Mouse (Mus musculus): ENCODE measurements around the gene 4930579F01Rik. TPM values are rescaled to one million over a fixed set of nuclear protein-coding genes. Genes with fewer than 3 reads are reported as not detected.

4930579F01Rik gene
- total and polyA plus RNA-seq, 3 experiments, result not detected

DNA sequence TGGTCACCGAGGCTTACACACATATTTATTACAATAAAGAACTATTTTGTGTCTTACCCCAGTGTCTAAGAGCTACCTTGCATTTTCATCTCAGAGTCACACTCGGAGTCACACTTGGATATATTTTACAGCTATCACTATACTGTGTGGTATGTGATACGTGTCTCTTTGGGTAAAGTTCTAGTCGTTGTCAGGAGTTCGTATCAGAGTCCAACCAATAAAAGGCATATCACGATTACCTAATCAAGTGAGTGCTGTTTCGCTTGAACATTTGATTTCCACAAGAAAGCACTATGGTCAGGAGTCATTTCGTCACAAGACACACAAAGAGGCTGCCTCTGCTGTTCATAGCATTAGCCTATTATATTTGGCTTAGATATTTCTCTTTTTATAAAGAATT is 60.2 kb downstream of the 4930579F01Rik start:
- no peaks in the 10 kb centered on the region for H3K79me2 ChIP-seq (replicated peaks; ENCODE audit: control insufficient read depth, extremely low read depth, insufficient read depth, poor library complexity, severe bottlenecking)
- H3K9me3 ChIP-seq (replicated peaks; ENCODE audit: low read length), result peaks cover 4% of the 10 kb centered on the region
- H3K27ac ChIP-seq (ENCODE audit: insufficient read depth, low read depth), result no peak overlapping the region
- H3K27me3 ChIP-seq (replicated peaks), result no peaks in the 10 kb centered on the region
- in situ Hi-C loops (cut with MboI; ENCODE audit: low pct_ligation_motif_present, low pct_unique_long_range_greater_than_20kb, low sequenced_read_pairs) (loop anchor here (5.0 kb wide), 1 partner anchor 66 kb away; the partner anchor contains the start of genes 1110002E22Rik and Gm5105), dilution Hi-C loops (cut with MboI; ENCODE audit: extremely low pct_ligation_motif_present, extremely low pct_unique_long_range_greater_than_20kb, low sequenced_read_pairs) (loop anchor here (25.0 kb wide), 1 partner anchor 346 kb away; no protein-coding TSS in a partner anchor)
- no peak overlapping the region for H3K4me2 ChIP-seq (ENCODE audit: insufficient read depth, low read depth, poor library complexity, severe bottlenecking)
- no peak overlapping the region for H3K9ac ChIP-seq (ENCODE audit: insufficient read depth, low read depth)
- no peak for TF ChIP-seq UBTF (IDR thresholded peaks at IDR 0.05; ENCODE audit: low read depth, low read length)
- no peak for TF ChIP-seq USF1 (IDR thresholded peaks at IDR 0.05; ENCODE audit: low read depth, low read length)
- TF ChIP-seq RCOR1 (conservative IDR thresholded peaks at IDR 0.05; ENCODE audit: low read depth, low read length), result no peak
- no peak for TF ChIP-seq MAZ (IDR thresholded peaks at IDR 0.05; ENCODE audit: low read depth, low read length)
- no peak for TF ChIP-seq SIN3A (IDR thresholded peaks at IDR 0.05; ENCODE audit: low read length)
- TF ChIP-seq RAD21 (IDR thresholded peaks at IDR 0.05; ENCODE audit: low read depth, low read length), result no peak
- TF ChIP-seq ZKSCAN1 (IDR thresholded peaks at IDR 0.05; ENCODE audit: borderline replicate concordance, low read depth, low read length), result no peak
- TF ChIP-seq MEF2A (IDR thresholded peaks at IDR 0.05; ENCODE audit: borderline replicate concordance, low read depth, low read length), result no peak
- no peak for TF ChIP-seq JUND (conservative IDR thresholded peaks at IDR 0.05; ENCODE audit: low read depth, low read length)
- TF ChIP-seq ZC3H11A (IDR thresholded peaks at IDR 0.05; ENCODE audit: low read depth, low read length), result no peak
- TF ChIP-seq ETS1 (conservative IDR thresholded peaks at IDR 0.05; ENCODE audit: low read depth, low read length), result no peak
- TF ChIP-seq IRF4 (IDR thresholded peaks at IDR 0.05; ENCODE audit: low read depth, low read length), result no peak
- no peak for TF ChIP-seq ELF1 (IDR thresholded peaks at IDR 0.05; ENCODE audit: low read depth, low read length)
- no peak for TF ChIP-seq CHD2 (IDR thresholded peaks at IDR 0.05; ENCODE audit: low read length)
- no peak for TF ChIP-seq CTCF (conservative IDR thresholded peaks at IDR 0.05 in 1 of 2, IDR thresholded peaks at IDR 0.05 in 1 of 2; ENCODE audit: low read depth in 2 of 2, low read length in 2 of 2)
- no peak for DNase-seq (ENCODE audit: extremely low read depth)
- peaks cover 0 to 7% of the 10 kb centered on the region in 2 experiments for H3K36me3 ChIP-seq (replicated peaks in 1 of 2; ENCODE audit: control insufficient read depth in 1 of 2, insufficient read depth in 1 of 2, low read length in 1 of 2)
- H3K4me3 ChIP-seq (replicated peaks in 1 of 3; ENCODE audit: low read depth in 2 of 3, low read length in 2 of 3, poor library complexity in 1 of 3), result no peak overlapping the region
- H3K4me1 ChIP-seq (ENCODE audit: control insufficient read depth in 1 of 2, insufficient read depth in 2 of 2), result peaks cover 2 to 9% of the 10 kb centered on the region in 2 experiments; a peak in 1 of 4 replicates

DNA sequence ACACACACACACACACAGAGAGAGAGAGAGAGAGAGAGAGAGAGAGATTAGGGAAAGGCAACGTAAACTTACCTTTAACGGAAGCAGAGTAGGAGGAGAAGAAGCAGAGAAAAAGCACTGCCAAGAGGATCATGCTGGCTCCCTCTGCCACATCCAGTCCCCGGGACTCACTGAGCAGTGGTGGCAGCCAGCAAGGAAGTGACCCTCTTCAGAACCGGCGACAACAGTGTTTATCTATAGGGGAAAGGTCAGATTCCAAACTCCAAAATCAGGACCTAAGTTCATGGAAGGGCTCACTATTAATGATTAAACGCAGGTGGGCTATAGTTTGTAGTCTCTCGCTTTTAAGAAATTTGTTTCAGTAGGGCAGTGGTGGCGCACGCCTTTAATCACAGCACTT is 62.5 kb downstream of the 4930579F01Rik start:
- Histone ChIP-seq H3K9ac (ENCODE audit: insufficient read depth, low read depth) (no peak overlapping the region), H3K36me3 (replicated peaks in 1 of 2; ENCODE audit: control insufficient read depth in 1 of 2, insufficient read depth in 1 of 2, low read length in 1 of 2) (peaks cover 0 to 2% of the 10 kb centered on the region in 2 experiments), H3K27ac (ENCODE audit: insufficient read depth, low read depth) (no peak overlapping the region), H3K4me2 (ENCODE audit: insufficient read depth, low read depth, poor library complexity, severe bottlenecking) (no peak overlapping the region), H3K79me2 (replicated peaks; ENCODE audit: control insufficient read depth, extremely low read depth, insufficient read depth, poor library complexity, severe bottlenecking) (no peaks in the 10 kb centered on the region), H3K9me3 (replicated peaks; ENCODE audit: low read length) (no peaks in the 10 kb centered on the region), H3K4me1 (ENCODE audit: control insufficient read depth in 1 of 2, insufficient read depth in 2 of 2) (peaks cover 2 to 9% of the 10 kb centered on the region in 2 experiments; a peak in 1 of 4 replicates), H3K27me3 (replicated peaks) (no peaks in the 10 kb centered on the region), H3K4me3 (replicated peaks in 1 of 3; ENCODE audit: low read depth in 2 of 3, low read length in 2 of 3, poor library complexity in 1 of 3) (no peak overlapping the region)
- in situ Hi-C loops (cut with MboI; ENCODE audit: low pct_ligation_motif_present, low pct_unique_long_range_greater_than_20kb, low sequenced_read_pairs) (loop anchor here (5.0 kb wide), 1 partner anchor 64 kb away; the partner anchor contains the start of genes 1110002E22Rik and Gm5105), dilution Hi-C loops (cut with MboI; ENCODE audit: extremely low pct_ligation_motif_present, extremely low pct_unique_long_range_greater_than_20kb, low sequenced_read_pairs) (loop anchor here (25.0 kb wide), 1 partner anchor 344 kb away; no protein-coding TSS in a partner anchor)
- no peak for TF ChIP-seq EP300 (IDR thresholded peaks at IDR 0.05; ENCODE audit: low read length)
- no peak for TF ChIP-seq PAX5 (IDR thresholded peaks at IDR 0.05; ENCODE audit: low read length)
- TF ChIP-seq IRF4 (IDR thresholded peaks at IDR 0.05; ENCODE audit: low read depth, low read length), result no peak
- TF ChIP-seq RCOR1 (conservative IDR thresholded peaks at IDR 0.05; ENCODE audit: low read depth, low read length), result no peak
- no peak for TF ChIP-seq ZC3H11A (IDR thresholded peaks at IDR 0.05; ENCODE audit: low read depth, low read length)
- TF ChIP-seq SIN3A (IDR thresholded peaks at IDR 0.05; ENCODE audit: low read length), result no peak
- TF ChIP-seq ELF1 (IDR thresholded peaks at IDR 0.05; ENCODE audit: low read depth, low read length), result no peak
- no peak for TF ChIP-seq JUN (IDR thresholded peaks at IDR 0.05; ENCODE audit: insufficient read depth, low read depth, low read length)
- DNase-seq (ENCODE audit: extremely low read depth), result no peak
